Mouse (Mus musculus) intestine, postnatal 0 days (tissue): ENCODE data around the gene Grik1. TPM values are rescaled to one million over a fixed set of nuclear protein-coding genes. Genes with fewer than 3 reads are reported as not detected.
A peak's percentile ranks its signal among the peaks of the same experiment; 100 is the strongest.

Experiments used
- ATAC-seq: fragments of 200-750 bp; cut with Nextera tagmentation; 2 replicates; pipeline ENCODE4 v1.8.0; 2017; ENCODE audit warnings: mild to moderate bottlenecking, moderate TSS enrichment, moderate library complexity
- H3K27ac ChIP-seq: fragments of 300-500 bp; sonication (generic); 2 replicates; pipeline ENCODE4 v1.5.1; 2014; ENCODE audit warnings: mild to moderate bottlenecking, low read depth, low read length, moderate library complexity
- H3K27me3 ChIP-seq: fragments of 300-500 bp; sonication (generic); replicated peaks from 2 replicates; pipeline ENCODE4 v1.6.1; 2014; ENCODE audit warnings: low read length, mixed read lengths; ENCODE audit not compliant: control insufficient read depth, insufficient read depth
- H3K36me3 ChIP-seq: fragments of 300-500 bp; sonication (generic); 2 replicates; pipeline ENCODE4 v1.6.1; 2014; ENCODE audit warnings: mild to moderate bottlenecking, moderate library complexity; ENCODE audit not compliant: control insufficient read depth, insufficient read depth
- H3K4me1 ChIP-seq: fragments of 300-500 bp; sonication (generic); replicated peaks from 2 replicates; pipeline ENCODE4 v1.6.1; 2014; ENCODE audit warnings: antibody characterized with exemption, low read length, mixed read lengths; ENCODE audit not compliant: control insufficient read depth, insufficient read depth
- H3K4me2 ChIP-seq: fragments of 300-500 bp; sonication (generic); replicated peaks from 2 replicates; pipeline ENCODE4 v1.6.1; 2014; ENCODE audit warnings: low read depth, mild to moderate bottlenecking, moderate library complexity
- H3K4me3 ChIP-seq: fragments of 300-500 bp; sonication (generic); 2 replicates; pipeline ENCODE4 v1.5.1; 2014; ENCODE audit warnings: low read depth, low read length
- H3K9ac ChIP-seq: fragments of 300-500 bp; sonication (generic); 2 replicates; pipeline ENCODE4 v1.6.1; 2014; ENCODE audit warnings: mild to moderate bottlenecking, low read depth, low read length
- H3K9me3 ChIP-seq: fragments of 300-500 bp; sonication (generic); 2 replicates; pipeline ENCODE4 v1.6.1; 2016; ENCODE audit warnings: mixed run types; ENCODE audit not compliant: control insufficient read depth
- CTCF ChIP-seq: sonication (generic); IDR thresholded peaks from 2 replicates; pipeline ENCODE4 v1.5.1; 2016; ENCODE audit warnings: low read depth, mild to moderate bottlenecking, control low read depth, antibody characterized with exemption, moderate library complexity
- WGBS: fragments of 180-500 bp; shearing (Covaris S2); extraction: QIAGEN DNeasy Blood & Tissue Kit; methylation state at CpG from one replicate; pipeline ENCODE4 v1.1.7; 2014; 5-methylcytosine and 5-hydroxymethylcytosine counted together
- polyA plus RNA-seq: library from polyadenylated mRNA; unstranded; fragments of >200 nt; fragmentation: Nextera tagmentation; extraction: Ambion mirVana; gene quantifications from 2 replicates; pipeline ENCODE4 v1.2.1, GENCODE M21; 2015

The Grik1 gene
- polyA plus RNA-seq, 1 experiment from 2014 or later: 0.52 TPM

DNA sequence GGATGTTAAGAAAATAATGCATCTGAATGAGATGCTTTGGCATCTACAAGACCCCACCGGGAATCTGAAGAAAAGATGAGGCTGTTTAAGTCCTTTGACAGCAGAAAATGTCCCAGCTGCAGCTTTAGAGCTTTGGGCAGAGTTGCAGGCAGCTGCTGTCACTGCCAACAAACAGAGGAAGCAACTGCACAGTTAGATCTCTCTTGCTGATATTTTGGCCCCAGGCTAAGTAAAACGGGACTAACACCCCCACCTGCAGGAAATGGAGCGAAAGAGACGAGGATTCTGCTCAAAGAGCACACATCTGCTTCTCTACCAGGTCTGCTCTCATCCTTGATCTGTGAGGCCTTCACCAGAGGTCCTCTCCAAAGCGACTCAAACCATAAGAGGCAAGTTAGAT is 77.5 kb downstream of the Grik1 start:
- Histone ChIP-seq H3K4me1 (no peaks in the 10 kb centered on the region), H3K27ac (no peak overlapping the region), H3K4me3 (no peak overlapping the region), H3K27me3 (no peaks in the 10 kb centered on the region), H3K9me3 (no peaks in the 10 kb centered on the region), H3K36me3 (no peaks in the 10 kb centered on the region), H3K9ac (no peak overlapping the region), H3K4me2 (no peak overlapping the region)
- TF ChIP-seq CTCF: no peak
- WGBS: 62% methylated on average over 5 of the region's 5 CpGs
- no peak for ATAC-seq

DNA sequence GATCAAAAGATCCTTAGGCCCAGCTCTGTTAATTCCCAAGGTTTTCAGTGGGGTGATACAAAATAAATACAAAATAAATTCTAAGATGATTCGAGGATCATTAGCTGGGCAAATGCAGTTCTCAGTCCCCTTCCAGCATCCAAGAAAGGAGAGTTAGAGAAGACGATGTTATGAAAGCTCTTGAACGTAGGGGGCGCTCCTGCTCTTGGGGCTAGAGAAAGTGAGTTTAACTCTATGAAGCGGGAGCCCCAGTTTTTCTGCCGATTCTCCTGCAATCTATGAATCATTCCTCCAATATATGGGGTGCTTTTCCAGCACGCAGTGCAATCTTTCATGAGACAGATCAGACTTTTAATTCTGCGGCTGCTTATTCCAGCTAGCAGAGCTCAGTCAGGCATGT is 78.2 kb downstream of the Grik1 start:
- WGBS: 66% methylated on average over 8 of the region's 8 CpGs
- ATAC-seq: no peak

DNA sequence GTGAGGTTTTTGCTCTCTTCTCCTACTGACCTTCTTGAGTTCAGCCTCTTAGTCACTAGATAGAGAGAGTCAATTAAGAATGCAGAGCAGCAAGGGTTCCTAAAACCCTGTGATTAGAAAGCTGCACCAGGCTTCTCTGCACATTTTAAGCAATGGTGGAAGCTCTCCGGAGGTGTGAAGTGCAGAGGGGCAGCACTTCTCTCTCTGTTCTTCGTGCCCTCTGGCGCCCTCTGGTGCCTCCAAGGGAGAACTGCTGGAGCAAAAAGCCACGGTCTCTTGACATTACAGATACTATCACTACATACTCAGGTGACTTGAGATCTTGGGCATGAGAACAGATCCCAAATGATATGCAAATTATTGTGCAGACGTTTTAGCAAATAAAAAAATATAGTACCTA is 85.7 kb downstream of the Grik1 start:
- ATAC-seq: 0 out of 2 replicates have a peak, but pooled peaks have one; percentile 31
- Histone ChIP-seq H3K4me1 (no peaks in the 10 kb centered on the region), H3K27me3 (no peaks in the 10 kb centered on the region), H3K4me3 (no peak overlapping the region), H3K4me2 (no peak overlapping the region), H3K36me3 (no peaks in the 10 kb centered on the region), H3K27ac (no peak overlapping the region), H3K9me3 (no peaks in the 10 kb centered on the region), H3K9ac (no peak overlapping the region)
- WGBS: 5% methylated on average over 5 of the region's 5 CpGs
- peak; percentile 94 for TF ChIP-seq CTCF

More for the DNA sequence above, 78.2 kb downstream of the Grik1 start:
- H3K36me3 ChIP-seq: no peaks in the 10 kb centered on the region
- no peaks in the 10 kb centered on the region for H3K4me1 ChIP-seq
- H3K27me3 ChIP-seq: no peaks in the 10 kb centered on the region
- no peak overlapping the region for H3K9ac ChIP-seq
- peak; percentile 47 for TF ChIP-seq CTCF
- H3K9me3 ChIP-seq: no peaks in the 10 kb centered on the region
- H3K27ac ChIP-seq: no peak overlapping the region
- no peak overlapping the region for H3K4me3 ChIP-seq
- no peak overlapping the region for H3K4me2 ChIP-seq

DNA sequence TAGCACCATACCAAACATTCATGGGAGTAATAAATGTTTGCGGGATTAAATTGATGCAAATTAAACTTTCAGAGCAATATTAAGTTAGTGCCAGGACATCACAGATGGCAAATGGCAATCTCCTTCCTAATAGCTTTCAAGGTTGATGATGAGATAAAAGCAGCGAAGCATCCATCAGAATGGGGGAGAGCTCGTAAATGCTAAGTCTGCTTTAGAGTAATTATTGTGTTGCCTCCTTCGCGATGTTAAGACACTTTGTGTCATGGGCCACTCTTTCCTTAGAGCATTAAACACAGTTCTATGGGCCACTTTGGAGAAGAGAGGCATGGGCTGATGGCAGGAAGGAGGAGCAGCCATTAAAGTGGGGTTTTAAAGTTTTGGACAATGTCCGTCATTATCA is 86.1 kb downstream of the Grik1 start:
- H3K9me3 ChIP-seq: no peaks in the 10 kb centered on the region
- H3K27ac ChIP-seq: no peak overlapping the region
- H3K4me2 ChIP-seq: no peak overlapping the region
- H3K9ac ChIP-seq: no peak overlapping the region
- TF ChIP-seq CTCF: no peak
- 79% methylated on average over 6 of the region's 6 CpGs for WGBS
- no peaks in the 10 kb centered on the region for H3K4me1 ChIP-seq
- no peak overlapping the region for H3K4me3 ChIP-seq
- no peak for ATAC-seq
- H3K36me3 ChIP-seq: no peaks in the 10 kb centered on the region
- H3K27me3 ChIP-seq: no peaks in the 10 kb centered on the region

DNA sequence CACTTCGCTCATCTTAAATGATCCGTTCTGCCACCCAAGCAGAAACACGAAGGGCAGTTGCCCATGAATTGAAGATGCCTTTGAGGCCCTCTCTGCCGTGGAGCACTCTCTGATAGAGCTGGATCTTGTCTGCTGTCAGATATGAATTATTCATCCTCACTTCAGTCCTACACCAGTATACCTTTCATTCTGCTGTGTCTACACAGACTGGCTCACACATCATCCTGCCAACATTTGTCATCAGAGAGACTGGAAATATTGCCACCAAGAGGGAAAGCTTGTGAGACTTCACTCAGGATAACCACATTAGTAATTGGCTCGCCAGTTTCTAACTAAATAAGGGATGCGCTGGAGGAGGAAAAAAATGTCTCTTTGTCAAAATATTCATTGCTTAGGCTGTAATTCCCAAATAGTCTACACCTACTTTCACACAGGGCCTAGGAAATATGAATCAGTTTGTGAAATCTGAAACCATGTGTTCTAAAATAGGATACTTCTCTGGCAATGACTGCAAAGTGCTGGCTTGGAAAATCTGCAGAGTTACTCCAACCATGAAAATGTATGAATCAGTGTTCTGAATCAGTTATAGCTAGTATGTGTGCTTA is 102.5 kb downstream of the Grik1 start:
- Histone ChIP-seq H3K27ac (no peak overlapping the region), H3K9me3 (no peaks in the 10 kb centered on the region), H3K27me3 (no peaks in the 10 kb centered on the region), H3K4me3 (no peak overlapping the region), H3K4me2 (no peak overlapping the region), H3K4me1 (no peaks in the 10 kb centered on the region), H3K36me3 (no peaks in the 10 kb centered on the region), H3K9ac (no peak overlapping the region)
- 79% methylated on average over 6 of the region's 6 CpGs for WGBS
- ATAC-seq: no peak
- TF ChIP-seq CTCF: no peak

DNA sequence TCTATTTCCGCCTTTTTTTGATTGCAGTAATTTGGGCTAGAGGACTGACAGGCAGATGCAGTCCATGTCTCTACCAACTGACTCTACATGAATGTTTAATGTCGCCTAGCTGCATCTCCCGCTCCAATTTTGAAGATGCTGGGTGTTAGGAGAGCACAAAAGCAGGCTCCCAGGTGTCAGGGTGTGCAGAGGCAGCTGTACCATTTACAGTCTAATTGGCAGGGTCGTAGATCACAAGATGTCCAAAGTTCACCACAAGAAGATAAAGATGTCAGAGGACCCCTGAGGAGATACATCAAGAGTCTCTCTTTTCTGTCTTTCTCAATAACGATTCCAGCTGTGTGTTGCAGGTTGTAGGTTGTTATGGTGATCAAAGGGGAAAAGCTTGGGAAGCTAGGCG is 111.3 kb downstream of the Grik1 start:
- ATAC-seq: no peak
- Histone ChIP-seq H3K27me3 (no peaks in the 10 kb centered on the region), H3K36me3 (no peaks in the 10 kb centered on the region), H3K4me1 (no peaks in the 10 kb centered on the region), H3K9ac (no peak overlapping the region), H3K4me2 (no peak overlapping the region), H3K27ac (no peak overlapping the region), H3K4me3 (no peak overlapping the region), H3K9me3 (no peaks in the 10 kb centered on the region)
- TF ChIP-seq CTCF: no peak
- 62% methylated on average over 6 of the region's 6 CpGs for WGBS

DNA sequence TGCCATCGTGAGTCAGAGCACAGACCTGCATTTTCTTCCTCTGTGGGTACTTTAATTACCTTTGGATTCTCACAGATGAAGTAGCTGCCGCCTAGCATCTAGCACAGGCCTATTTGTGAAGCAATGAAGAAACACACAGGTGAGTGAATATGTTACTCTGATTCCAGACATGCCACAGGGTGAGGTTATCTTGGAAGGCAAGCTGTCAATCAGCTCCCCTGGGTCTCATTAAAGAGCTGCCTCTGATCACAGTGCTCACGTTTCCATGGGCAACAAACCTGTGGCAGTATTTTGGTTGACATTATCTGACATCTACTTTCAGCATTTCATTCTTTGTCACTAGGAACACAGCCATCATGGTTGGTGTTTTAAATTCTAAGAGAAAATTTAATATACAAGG is 112.7 kb downstream of the Grik1 start:
- no peak overlapping the region for H3K9ac ChIP-seq
- no peak overlapping the region for H3K4me3 ChIP-seq
- H3K27ac ChIP-seq: no peak overlapping the region
- no peaks in the 10 kb centered on the region for H3K27me3 ChIP-seq
- no peaks in the 10 kb centered on the region for H3K36me3 ChIP-seq
- no peak for ATAC-seq
- 66% methylated on average over 3 of the region's 3 CpGs for WGBS
- TF ChIP-seq CTCF: no peak
- H3K4me2 ChIP-seq: no peak overlapping the region
- H3K9me3 ChIP-seq: no peaks in the 10 kb centered on the region
- H3K4me1 ChIP-seq: no peaks in the 10 kb centered on the region
